Mouse (Mus musculus) heart, postnatal 0 days (tissue): Measurements from ENCODE around the gene Syngap1. TPM values are rescaled to one million over a fixed set of nuclear protein-coding genes. Genes with fewer than 3 reads are reported as not detected.
A peak's percentile ranks its signal among the peaks of the same experiment; 100 is the strongest.

ENCODE experiments used
- ATAC-seq: fragments of 200-750 bp; cut with Nextera tagmentation; 2 replicates; pipeline ENCODE4 v1.8.0; 2017; ENCODE audit warnings: low read depth, moderate number of reproducible peaks, moderate library complexity; ENCODE audit not compliant: insufficient read depth
- DNase-seq: peaks from one replicate; pipeline ENCODE4 v3.0.0-alpha.2; 2016; ENCODE audit warnings: low spot score
- H3K27ac ChIP-seq: fragments of 300-500 bp; sonication (generic); 2 replicates; pipeline ENCODE4 v1.5.1; 2014; ENCODE audit warnings: low read depth, mild to moderate bottlenecking
- H3K27me3 ChIP-seq: fragments of 300-500 bp; sonication (generic); 2 replicates; pipeline ENCODE4 v1.6.1; 2014; ENCODE audit warnings: low read length, mixed read lengths; ENCODE audit not compliant: control insufficient read depth, insufficient read depth
- H3K36me3 ChIP-seq: fragments of 300-500 bp; sonication (generic); replicated peaks from 2 replicates; pipeline ENCODE4 v1.6.1; 2014; ENCODE audit warnings: low read length, mixed read lengths; ENCODE audit not compliant: control insufficient read depth, insufficient read depth
- H3K4me1 ChIP-seq: fragments of 300-500 bp; sonication (generic); 2 replicates; pipeline ENCODE4 v1.6.1; 2014; ENCODE audit warnings: antibody characterized with exemption; ENCODE audit not compliant: control insufficient read depth, insufficient read depth
- H3K4me2 ChIP-seq: fragments of 300-500 bp; sonication (generic); 2 replicates; pipeline ENCODE4 v1.6.1; 2014; ENCODE audit warnings: low read depth, mild to moderate bottlenecking, low read length, moderate library complexity
- H3K4me3 ChIP-seq: fragments of 300-500 bp; sonication (generic); 2 replicates; pipeline ENCODE4 v1.5.1; 2014; ENCODE audit warnings: low read depth, low read length
- H3K9ac ChIP-seq: fragments of 300-500 bp; sonication (generic); replicated peaks from 2 replicates; pipeline ENCODE4 v1.6.1; 2014; ENCODE audit warnings: low read depth, low read length, mixed read lengths
- H3K9me3 ChIP-seq: fragments of 300-500 bp; sonication (generic); replicated peaks from 2 replicates; pipeline ENCODE4 v1.6.1; 2016; ENCODE audit warnings: low read length; ENCODE audit not compliant: control insufficient read depth
- CTCF ChIP-seq: IDR thresholded peaks from 2 replicates; pipeline ENCODE4 v1.5.1; 2016; ENCODE audit warnings: antibody characterized with exemption, control low read depth, low read depth
- EP300 ChIP-seq: IDR thresholded peaks from 2 replicates; pipeline ENCODE4 v1.6.1; 2016; ENCODE audit warnings: antibody characterized with exemption, low read depth
- WGBS: fragments of 180-500 bp; shearing (Covaris S2); extraction: QIAGEN DNeasy Blood & Tissue Kit; methylation state at CpG from one replicate; pipeline ENCODE4 v1.1.7; 2014; 5-methylcytosine and 5-hydroxymethylcytosine counted together
- polyA plus RNA-seq: library from polyadenylated mRNA; unstranded; fragments of >200 nt; fragmentation: Nextera tagmentation; extraction: Ambion mirVana; gene quantifications from 2 replicates; pipeline ENCODE4 v1.2.1, GENCODE M21; 2015
- total RNA-seq: library from RNA; depleted of rRNA; stranded (reverse); fragments of >200 nt; gene quantifications from 2 replicates; pipeline ENCODE4 v1.2.3, GENCODE M21; 2014; ENCODE audit warnings: low replicate concordance

The Syngap1 gene
- total and polyA plus RNA-seq, 2 experiments from 2014 or later: 0.45 to 4.3 TPM

DNA sequence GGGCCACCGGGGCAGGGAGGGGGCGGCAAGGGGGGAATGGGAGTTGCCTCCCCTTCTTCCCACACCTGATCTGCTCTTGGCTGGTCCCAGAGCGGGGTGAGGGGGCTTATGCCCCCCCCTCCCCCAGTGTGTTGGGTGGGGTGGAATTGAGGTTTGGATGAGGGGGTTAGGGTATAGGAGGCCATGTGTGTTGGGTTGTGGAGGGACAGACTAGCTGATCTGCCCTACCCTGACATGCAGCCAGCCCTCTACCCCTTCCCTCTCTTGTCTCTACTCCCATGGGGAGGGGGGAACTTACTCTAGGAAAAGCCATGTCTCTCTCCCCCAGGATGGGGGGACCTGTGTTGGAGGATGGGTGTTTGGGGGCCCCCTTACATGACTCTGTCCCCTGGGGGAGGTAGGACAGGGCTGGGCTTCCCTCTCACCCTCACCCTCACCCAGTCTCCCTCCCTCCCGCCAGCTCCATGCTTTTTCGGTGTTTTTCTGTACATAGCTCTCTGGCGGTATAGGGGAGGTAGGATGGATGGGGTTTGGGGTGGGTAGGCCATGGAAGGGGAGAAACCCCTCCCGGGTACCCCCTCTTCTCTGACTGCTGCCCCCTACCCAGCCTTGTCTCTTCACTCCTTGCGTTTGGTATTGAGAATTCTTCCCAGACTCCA lies 30.3 kb downstream of the Syngap1 start:
- Histone ChIP-seq H3K9ac (peak overlapping the region; percentile 73; the same call in 1 of the 2 replicates), H3K4me3 (no peak overlapping the region), H3K9me3 (no peaks in the 10 kb centered on the region), H3K4me2 (no peak overlapping the region), H3K36me3 (peaks cover 26% of the 10 kb centered on the region), H3K4me1 (peaks cover 14% of the 10 kb centered on the region), H3K27me3 (no peaks in the 10 kb centered on the region), H3K27ac (no peak overlapping the region)
- 54% methylated on average over 6 of the region's 8 CpGs for WGBS
- DNase-seq (no peak), ATAC-seq (no peak)
- no peak for TF ChIP-seq CTCF
- no peak for TF ChIP-seq EP300

DNA sequence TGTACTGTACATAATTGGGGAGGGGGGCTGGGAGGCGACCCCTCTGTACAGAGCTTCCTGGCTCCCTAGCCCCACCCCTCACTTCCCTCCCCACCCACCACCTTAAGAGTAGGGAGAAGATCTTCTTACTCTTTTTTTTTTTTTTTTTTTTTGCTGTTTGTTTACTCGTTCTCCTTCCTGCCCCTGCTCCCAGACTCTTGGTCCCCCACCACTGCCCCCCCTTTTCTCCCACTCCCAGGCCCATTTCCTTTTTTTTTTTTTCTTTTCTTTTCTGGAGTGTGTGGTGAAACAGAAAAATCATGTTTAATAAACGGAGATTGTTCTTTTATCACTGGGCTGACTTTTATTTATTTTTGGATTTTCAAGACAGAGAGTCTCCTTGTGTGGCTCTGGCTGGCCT lies 31.1 kb downstream of the Syngap1 start:
- H3K36me3 ChIP-seq: peaks cover 26% of the 10 kb centered on the region
- peaks cover 14% of the 10 kb centered on the region for H3K4me1 ChIP-seq
- 3% methylated on average over 3 of the region's 3 CpGs for WGBS
- peak overlapping the region; percentile 76 for H3K27ac ChIP-seq
- H3K9me3 ChIP-seq: no peaks in the 10 kb centered on the region
- H3K9ac ChIP-seq: peak overlapping the region; percentile 73
- no peaks in the 10 kb centered on the region for H3K27me3 ChIP-seq
- no peak for TF ChIP-seq EP300
- TF ChIP-seq CTCF: no peak
- DNase-seq: no peak
- H3K4me3 ChIP-seq: peak overlapping the region; percentile 69
- ATAC-seq: no peak
- H3K4me2 ChIP-seq: peak overlapping the region; percentile 88

DNA sequence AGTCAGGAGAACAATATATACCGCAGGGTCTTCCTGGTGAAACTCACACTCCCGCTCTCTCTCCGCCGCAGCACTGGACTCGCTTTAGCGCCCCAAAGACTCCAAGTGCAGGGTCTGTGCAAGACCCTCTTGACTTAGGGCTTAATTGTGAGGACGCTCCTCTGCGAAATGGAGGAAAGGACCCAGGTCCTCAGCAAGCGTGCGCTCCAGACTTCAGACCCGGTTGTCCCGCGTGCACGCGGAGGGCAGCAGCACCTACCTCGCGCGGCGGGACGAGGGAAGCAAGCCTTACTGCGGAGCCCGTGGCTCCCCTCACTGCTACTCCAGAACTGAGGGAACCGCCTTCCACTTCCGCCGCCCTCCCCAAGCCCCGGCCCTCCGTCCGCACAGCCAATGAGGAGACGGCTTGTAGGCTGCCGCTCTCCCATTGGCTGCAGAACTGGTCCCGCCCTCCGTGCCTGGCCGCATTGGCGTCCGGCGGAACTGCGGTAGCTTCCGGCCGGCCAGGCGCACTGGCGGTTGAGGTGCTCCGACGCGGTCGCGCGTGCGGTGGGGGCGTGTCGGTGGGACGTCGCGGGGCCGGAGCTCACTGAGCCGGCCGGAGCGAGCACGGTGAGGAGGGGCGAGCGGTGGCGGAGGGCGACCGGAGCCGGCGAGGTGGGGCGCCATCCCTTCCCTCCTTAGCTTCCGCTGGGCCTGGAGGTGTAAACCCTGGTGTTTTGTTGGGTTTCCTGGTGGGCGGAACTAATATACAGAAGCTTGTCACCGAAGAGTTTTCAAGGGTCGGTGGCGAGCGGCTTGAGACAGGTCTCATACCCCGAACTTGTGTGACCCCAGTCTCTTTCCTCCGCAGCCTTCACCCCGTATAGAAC lies 31.9 kb downstream of the Syngap1 start, which contains the start of gene Zbtb9:
TSS of gene Zbtb9 (plus strand) at position 465 of the 872 bp plus-strand sequence.
- WGBS: under 1% methylated on average over 73 of the region's 75 CpGs
- Histone ChIP-seq H3K27me3 (no peaks in the 10 kb centered on the region), H3K27ac (peak within 1 kb of the TSS; percentile 76), H3K4me3 (peak within 1 kb of the TSS; percentile 69), H3K36me3 (peaks cover 25% of the 10 kb centered on the region), H3K9ac (peak within 1 kb of the TSS; percentile 73), H3K4me1 (peaks cover 14% of the 10 kb centered on the region), H3K9me3 (no peaks in the 10 kb centered on the region), H3K4me2 (peak within 1 kb of the TSS; percentile 88)
- DNase-seq (peak; percentile 94), ATAC-seq (peak; percentile 100)
- TF ChIP-seq EP300 (peak; percentile 66; the same call in 1 of the 2 replicates), CTCF (no peak)

DNA sequence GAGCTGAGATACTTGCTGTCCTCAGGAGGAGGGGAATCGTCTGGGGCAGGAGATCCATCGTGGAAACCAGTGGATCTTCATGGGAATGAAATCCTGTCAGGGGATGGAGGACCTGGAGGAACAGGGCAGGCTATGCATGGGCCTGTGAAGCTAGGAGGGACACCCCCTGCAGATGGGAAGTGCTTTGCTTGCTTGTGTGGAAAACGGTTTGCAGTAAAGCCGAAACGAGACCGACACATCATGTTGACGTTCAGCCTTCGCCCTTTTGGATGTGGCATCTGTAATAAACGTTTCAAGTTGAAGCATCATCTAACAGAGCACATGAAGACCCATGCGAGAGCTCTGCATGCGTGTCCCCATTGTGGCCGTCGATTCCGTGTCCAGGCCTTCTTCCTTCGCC lies 33.5 kb downstream of the Syngap1 start:
- TF ChIP-seq EP300 (no peak), CTCF (no peak)
- Histone ChIP-seq H3K36me3 (peaks cover 31% of the 10 kb centered on the region), H3K9me3 (no peaks in the 10 kb centered on the region), H3K9ac (no peak overlapping the region), H3K4me2 (no peak overlapping the region), H3K4me1 (peaks cover 14% of the 10 kb centered on the region), H3K27ac (no peak overlapping the region), H3K4me3 (no peak overlapping the region), H3K27me3 (no peaks in the 10 kb centered on the region)
- WGBS: 88% methylated on average over 15 of the region's 15 CpGs
- no peak for DNase-seq
- ATAC-seq: no peak

DNA sequence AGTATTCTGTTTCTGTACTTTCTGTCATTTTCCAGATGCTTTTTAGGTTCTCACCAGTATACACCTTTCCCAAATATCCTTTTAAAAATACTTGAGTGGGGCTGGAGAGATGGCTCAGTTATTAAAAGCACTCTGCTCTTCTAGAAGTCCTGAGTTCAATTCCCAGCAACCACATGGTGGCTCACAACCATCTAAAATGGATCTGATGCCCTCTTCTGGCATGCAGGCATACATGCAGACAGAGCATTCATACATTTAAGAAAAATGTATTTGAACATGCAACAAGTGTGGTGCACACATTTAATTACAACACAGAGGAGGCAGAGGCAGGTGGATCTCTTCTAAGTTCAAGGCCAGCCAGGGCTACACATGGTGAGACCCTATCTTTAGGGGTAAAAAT lies 34.4 kb downstream of the Syngap1 start:
- TF ChIP-seq CTCF (peak; percentile 22; the same call in 1 of the 2 replicates), EP300 (no peak)
- H3K27ac ChIP-seq: no peak overlapping the region
- H3K4me3 ChIP-seq: no peak overlapping the region
- no peaks in the 10 kb centered on the region for H3K9me3 ChIP-seq
- DNase-seq (no peak), ATAC-seq (no peak)
- peaks cover 31% of the 10 kb centered on the region for H3K36me3 ChIP-seq
- H3K9ac ChIP-seq: no peak overlapping the region
- H3K4me1 ChIP-seq: peaks cover 14% of the 10 kb centered on the region
- no peak overlapping the region for H3K4me2 ChIP-seq
- no peaks in the 10 kb centered on the region for H3K27me3 ChIP-seq
